Mouse (Mus musculus) left cerebral cortex, adult 2 months (tissue): ENCODE results near the gene Fer1l4. TPM values are rescaled to one million over a fixed set of nuclear protein-coding genes. Genes with fewer than 3 reads are reported as not detected.

ENCODE experiments used
- DNase-seq, 2 experiments: peaks; one replicate each; pipeline ENCODE4 v3.0.0; 2021 to 2022; ENCODE audit warnings: low spot score in 2 of 2, mixed read lengths in 1 of 2; ENCODE audit errors: extremely low spot score in 1 of 2
- H3K27ac ChIP-seq: fragments of 200-600 bp; 2 replicates; pipeline ENCODE4 v1.8.1; 2022
- H3K4me3 ChIP-seq: fragments of 200-600 bp; 2 replicates; pipeline ENCODE4 v1.8.1; 2022
- CTCF ChIP-seq: fragments of 200-600 bp; IDR thresholded peaks from 2 replicates; pipeline ENCODE4 v1.8.1; 2022; ENCODE audit warnings: antibody characterized with exemption, mild to moderate bottlenecking, moderate library complexity
- intact Hi-C: fragments of 180-260 bp; cut with DNase I; formaldehyde crosslinking; loops from one replicate; pipeline ENCODE4 v1.15.1; 2025
- total RNA-seq, 2 experiments: library from RNA; stranded (reverse); gene quantifications; 2 replicates each; pipeline ENCODE4 v1.2.3; 2021

Gene Fer1l4
- total RNA-seq, 2 experiments from 2014 or later = not detected

DNA sequence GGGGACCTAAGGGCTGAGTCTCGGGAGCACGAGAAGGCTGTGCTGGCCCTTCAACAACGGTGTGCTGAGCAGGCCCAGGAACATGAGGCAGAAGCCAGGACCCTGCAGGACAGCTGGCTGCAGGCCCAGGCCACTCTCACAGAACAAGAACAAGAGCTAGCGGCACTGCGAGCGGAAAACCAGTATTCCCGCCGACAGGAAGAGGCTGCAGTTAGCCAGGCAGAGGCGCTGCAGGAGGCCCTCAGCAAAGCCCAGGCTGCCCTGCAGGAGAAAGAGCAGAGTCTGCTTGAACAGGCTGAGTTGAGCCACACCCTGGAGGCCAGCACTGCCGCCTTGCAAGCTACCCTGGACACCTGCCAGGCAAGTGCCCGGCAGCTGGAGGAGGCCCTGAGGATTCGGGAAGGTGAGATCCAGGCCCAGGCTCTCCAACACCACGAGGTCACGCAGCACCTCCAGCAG lies 60.9 kb downstream of the Fer1l4 start:
- Histone ChIP-seq H3K27ac (peak overlapping the region; percentile 28; the same call in 1 of the 2 replicates), H3K4me3 (no peak overlapping the region)
- intact Hi-C loops = no loop called here
- TF ChIP-seq CTCF = no peak
- peak; percentile 29 to 48 for DNase-seq

DNA sequence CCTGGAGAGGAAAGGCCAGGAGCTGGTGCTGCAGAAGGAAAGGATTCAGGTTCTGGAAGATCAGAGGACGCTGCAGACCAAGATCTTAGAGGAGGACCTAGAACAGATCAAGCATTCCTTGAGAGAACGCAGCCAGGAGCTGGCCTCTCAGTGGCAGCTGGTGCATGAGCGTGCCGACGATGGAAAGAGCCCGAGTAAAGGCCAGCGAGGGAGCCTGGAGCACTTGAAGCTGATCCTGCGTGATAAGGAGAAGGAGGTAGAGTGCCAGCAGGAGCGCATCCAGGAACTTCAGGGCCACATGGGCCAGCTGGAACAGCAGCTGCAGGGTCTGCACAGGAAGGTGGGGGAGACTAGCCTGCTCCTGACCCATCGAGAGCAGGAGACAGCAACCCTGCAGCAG lies 61.6 kb downstream of the Fer1l4 start:
- no peak for TF ChIP-seq CTCF
- no peak overlapping the region for H3K27ac ChIP-seq

DNA sequence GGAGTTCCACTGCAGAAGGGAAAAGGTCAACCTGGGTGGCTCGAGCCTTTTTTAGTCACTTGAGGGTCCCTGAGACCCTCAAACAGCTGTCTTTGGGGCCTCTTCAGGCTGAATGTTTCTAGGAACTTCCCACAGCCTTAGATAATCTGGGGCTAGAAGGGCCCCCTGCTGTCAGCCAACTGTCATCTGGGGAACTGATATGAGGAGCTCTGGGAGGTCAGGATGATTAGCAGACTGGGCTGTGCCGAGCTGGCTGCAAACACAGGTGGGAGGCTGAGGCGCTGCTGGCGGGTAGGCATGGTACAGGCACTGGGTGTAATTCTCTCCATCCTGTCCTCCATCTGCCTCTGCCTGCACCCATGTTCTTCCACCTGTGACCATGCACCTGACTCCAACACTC lies 63.7 kb downstream of the Fer1l4 start:
- no peak for DNase-seq
- no peak overlapping the region for H3K27ac ChIP-seq
- TF ChIP-seq CTCF = no peak

More for the DNA sequence above, 61.6 kb downstream of the Fer1l4 start:
- DNase-seq = no peak
- intact Hi-C loops = no loop called here
- H3K4me3 ChIP-seq = no peak overlapping the region

DNA sequence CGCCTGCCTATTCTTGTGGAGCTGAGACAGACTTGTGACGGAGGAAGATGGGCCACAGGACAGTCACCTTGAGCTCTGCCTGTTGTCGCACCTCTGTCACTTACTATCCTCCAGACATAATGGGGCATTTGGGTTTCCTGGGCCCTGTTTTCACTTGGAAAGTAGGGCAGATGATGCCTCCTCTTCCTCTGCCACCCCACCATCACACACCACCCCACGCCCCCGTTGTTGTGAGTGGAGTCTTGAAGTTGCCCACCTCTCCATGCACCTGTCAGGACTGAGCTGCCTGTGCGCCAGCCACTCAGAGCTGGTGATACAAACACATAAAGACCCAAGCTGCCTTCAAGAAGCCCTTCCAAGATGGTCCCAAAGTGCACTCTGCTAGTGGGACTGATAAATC lies 65.6 kb downstream of the Fer1l4 start:
- no peak for DNase-seq
- intact Hi-C loops = no loop called here
- H3K27ac ChIP-seq = no peak overlapping the region
- no peak for TF ChIP-seq CTCF
- no peak overlapping the region for H3K4me3 ChIP-seq

More for the DNA sequence above, 63.7 kb downstream of the Fer1l4 start:
- no peak overlapping the region for H3K4me3 ChIP-seq
- intact Hi-C loops = no loop called here

DNA sequence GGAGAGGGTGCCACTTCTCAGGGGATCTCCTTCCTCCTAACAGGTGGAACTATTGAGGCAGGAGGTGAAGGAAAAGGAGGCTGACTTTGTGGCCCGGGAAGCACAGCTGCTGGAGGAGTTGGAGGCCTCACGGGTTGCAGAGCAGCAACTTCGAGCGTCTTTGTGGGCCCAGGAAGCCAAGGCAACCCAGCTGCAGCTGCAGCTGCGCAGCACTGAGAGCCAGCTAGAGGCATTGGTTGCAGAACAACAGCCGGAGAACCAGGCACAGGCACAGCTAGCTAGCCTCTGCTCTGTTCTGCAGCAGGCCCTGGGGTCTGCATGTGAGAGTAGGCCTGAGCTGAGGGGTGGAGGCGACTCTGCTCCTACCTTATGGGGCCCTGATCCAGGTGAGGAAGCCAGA lies 67.0 kb downstream of the Fer1l4 start:
- H3K27ac ChIP-seq = no peak overlapping the region
- DNase-seq = no peak
- TF ChIP-seq CTCF = no peak
- intact Hi-C loops = no loop called here
- H3K4me3 ChIP-seq = no peak overlapping the region

DNA sequence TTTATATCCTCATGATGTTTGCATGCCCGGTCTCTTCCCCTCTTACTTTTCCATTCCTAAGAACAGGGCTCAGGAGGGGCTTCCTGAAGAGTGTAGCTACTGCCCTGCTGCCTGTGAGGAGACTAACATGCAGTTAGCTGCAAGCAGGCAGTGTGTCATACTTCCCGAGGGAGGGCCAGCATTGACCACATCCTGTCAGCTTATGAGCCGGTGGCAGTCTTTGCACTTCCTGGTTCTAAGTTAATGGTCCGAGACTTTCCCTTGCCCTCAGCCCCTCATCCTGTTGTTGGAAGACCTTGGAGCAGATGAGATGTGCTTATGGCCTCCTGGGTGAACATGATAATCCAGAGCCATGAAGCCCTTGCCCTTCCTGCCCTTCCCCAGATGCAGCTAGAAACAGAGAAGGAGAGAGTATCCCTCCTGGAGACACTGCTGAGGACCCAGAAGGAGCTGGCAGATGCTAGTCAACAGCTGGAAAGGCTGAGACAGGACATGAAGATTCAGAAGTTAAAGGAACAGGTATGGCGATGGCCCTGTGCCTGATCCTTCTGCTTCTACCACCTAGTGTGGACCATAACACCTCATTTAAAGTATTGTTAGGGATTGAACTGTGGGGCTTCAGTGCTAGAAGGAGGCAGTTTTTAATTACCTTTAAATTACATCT lies 73.3 kb downstream of the Fer1l4 start:
- Histone ChIP-seq H3K27ac (no peak overlapping the region), H3K4me3 (no peak overlapping the region)
- TF ChIP-seq CTCF = no peak
- intact Hi-C loops = loop anchor here (10.0 kb wide), 1 partner anchor 145 kb away; the partner anchor contains the start of gene Gm28036
- no peak for DNase-seq

DNA sequence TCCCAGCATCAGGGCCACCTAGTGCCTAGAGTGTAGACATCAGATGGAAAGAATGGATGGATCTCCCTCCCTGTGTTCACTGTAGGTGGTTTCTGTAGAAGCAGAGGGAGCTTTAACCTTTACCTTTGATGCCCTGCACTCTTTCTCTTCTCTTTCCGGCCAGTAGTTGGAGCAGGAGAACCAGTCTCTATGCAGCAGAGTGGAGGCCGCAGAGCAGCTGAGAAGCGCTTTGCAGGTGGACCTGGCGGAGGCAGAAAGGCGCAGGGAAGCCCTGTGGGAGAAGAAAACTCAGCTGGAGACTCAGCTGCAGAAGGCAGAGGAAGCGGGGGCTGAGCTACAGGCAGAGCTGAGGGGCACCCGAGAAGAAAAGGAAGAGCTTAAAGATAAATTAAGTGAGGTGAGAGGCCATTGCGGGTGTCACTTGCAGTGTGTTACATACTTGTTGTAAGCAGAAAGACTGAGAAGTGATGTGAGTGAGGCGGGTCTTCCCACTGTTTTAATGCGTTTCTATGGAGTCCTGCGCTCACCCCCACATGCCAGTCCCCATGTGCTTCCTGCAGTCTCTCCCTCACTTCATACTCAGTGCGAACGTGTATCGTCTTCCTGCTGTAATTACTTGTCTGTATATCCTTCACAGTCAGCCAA lies 78.5 kb downstream of the Fer1l4 start:
- intact Hi-C loops = loop anchor here (10.0 kb wide), 1 partner anchor 151 kb away; the partner anchor contains the start of gene Gm28036
- TF ChIP-seq CTCF = no peak; the same call in 1 of the 2 replicates
- no peak overlapping the region for H3K27ac ChIP-seq
- peak in 1 of 2 experiments; percentile 24 for DNase-seq
- no peak overlapping the region for H3K4me3 ChIP-seq

DNA sequence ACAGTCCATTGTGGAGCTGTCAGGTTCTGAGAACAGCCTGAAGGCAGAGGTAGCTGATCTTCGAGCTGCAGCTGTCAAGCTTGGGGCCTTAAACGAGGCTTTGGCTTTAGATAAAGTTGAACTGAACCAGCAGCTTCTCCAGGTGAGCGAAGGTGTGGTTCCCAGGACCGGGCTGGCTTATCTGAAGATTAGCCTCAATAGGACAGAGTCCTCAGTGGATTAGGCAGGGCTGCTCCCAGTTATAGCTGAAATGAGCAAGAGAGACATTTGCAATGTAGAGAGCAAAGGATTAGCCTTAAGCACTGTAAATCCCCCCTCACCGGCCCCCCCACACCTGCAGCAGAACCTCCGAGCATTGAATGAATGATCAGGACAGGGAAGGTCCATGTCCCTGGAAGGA lies 79.4 kb downstream of the Fer1l4 start:
- intact Hi-C loops = loop anchor here (10.0 kb wide), 1 partner anchor 151 kb away; the partner anchor contains the start of gene Gm28036
- Histone ChIP-seq H3K27ac (no peak overlapping the region), H3K4me3 (no peak overlapping the region)
- no peak for TF ChIP-seq CTCF
- DNase-seq = no peak

Other genes starting within 250 kb of the Fer1l4 start
- 10 to 100 TPM; 53.1 to 56.8 TPM for gene BC029722, start 233.5 kb downstream of the Fer1l4 start, total RNA-seq
- gene Eif6, start 226.0 kb downstream of the Fer1l4 start, total RNA-seq = 10 to 100 TPM; 67.0 to 71.0 TPM
- not detected for gene Fam83c, start 218.1 kb downstream of the Fer1l4 start, total RNA-seq
- gene Uqcc1, start 122.6 kb downstream of the Fer1l4 start, total RNA-seq = 10 to 100 TPM; 70.4 to 75.7 TPM
- not detected for gene Gm15557, start 112.2 kb downstream of the Fer1l4 start, total RNA-seq
- under 1 TPM in 1 of 2 experiments, not detected in 1; 0.25 TPM for gene Gdf5, start 107.6 kb downstream of the Fer1l4 start, total RNA-seq
- gene Cep250, start 96.5 kb downstream of the Fer1l4 start, total RNA-seq = 10 to 100 TPM; 19.5 to 19.9 TPM
- gene 6430550D23Rik, start 45.0 kb downstream of the Fer1l4 start, total RNA-seq = 1 to 10 TPM; 1.4 to 2.0 TPM
- gene Ergic3, start 44.9 kb downstream of the Fer1l4 start, total RNA-seq = 100 to 1,000 TPM; 187 to 188 TPM
- 1 to 10 TPM; 3.8 to 4.1 TPM for gene Spag4, start 12.2 kb upstream of the Fer1l4 start, total RNA-seq
- gene Cpne1, start 59.0 kb upstream of the Fer1l4 start, total RNA-seq = 10 to 100 TPM; 26.3 to 33.0 TPM
- 10 to 100 TPM; 27.7 to 36.0 TPM for gene Rbm12, start 59.0 kb upstream of the Fer1l4 start, total RNA-seq
- 10 to 100 TPM; 17.5 to 17.7 TPM for gene Gm28036, start 74.1 kb upstream of the Fer1l4 start, total RNA-seq
- gene Romo1, start 91.1 kb upstream of the Fer1l4 start, total RNA-seq = 100 to 1,000 TPM; 142 to 153 TPM
- 10 to 100 TPM; 36.3 to 42.0 TPM for gene Nfs1, start 91.2 kb upstream of the Fer1l4 start, total RNA-seq
- gene Rbm39, start 127.3 kb upstream of the Fer1l4 start, total RNA-seq = 100 to 1,000 TPM; 286 to 301 TPM
- 10 to 100 TPM; 82.7 to 85.6 TPM for gene Phf20, start 143.5 kb upstream of the Fer1l4 start, total RNA-seq